Mouse (Mus musculus): ENCODE data around the gene Rpf2. TPM values are rescaled to one million over a fixed set of nuclear protein-coding genes. Genes with fewer than 3 reads are reported as not detected.
A peak's percentile ranks its signal among the peaks of the same experiment; 100 is the strongest.

Gene Rpf2
- polyA plus RNA-seq, 1 experiment from 2014 or later: 42.0 TPM

GRCm38 (mm10) chr10:40192010-40192935 lies 54.6 kb downstream of the Rpf2 start:
- ATAC-seq (ENCODE audit: insufficient number of reproducible peaks, low FRiP score): no peak
- no peak overlapping the region for H3K4me3 ChIP-seq
- WGBS: 41% methylated on average over 18 of the region's 18 CpGs

DNA sequence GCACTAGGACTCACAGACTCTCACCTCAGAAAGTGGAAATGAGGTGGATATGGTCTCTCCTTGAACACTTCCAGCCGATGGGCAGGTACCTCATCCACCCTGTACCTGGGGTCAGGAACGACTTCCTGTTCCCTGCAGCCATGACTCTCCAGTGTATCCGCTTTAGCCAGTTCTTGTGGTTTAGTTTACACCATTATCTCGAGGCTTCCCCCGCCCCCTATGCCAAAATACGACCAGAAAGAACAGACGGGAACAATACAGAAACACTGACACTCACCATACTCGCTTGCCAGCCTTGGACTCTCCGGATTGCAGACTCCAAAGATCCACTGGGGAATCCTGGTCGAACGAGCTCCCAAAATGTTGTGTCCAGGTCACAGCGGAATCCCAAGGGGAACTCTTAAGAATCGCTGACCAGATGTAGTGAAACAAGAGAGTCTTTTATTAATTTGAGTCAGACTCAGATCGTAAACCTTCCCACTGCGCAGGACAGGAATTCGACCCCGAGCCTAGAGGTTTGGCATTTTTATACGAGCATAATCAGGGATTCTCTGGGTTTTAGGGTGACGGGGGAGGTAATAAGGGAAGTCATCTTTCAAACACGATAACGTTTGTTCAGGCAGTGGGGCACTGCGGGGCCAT lies 55.4 kb downstream of the Rpf2 start:
- Histone ChIP-seq H3K4me1 (replicated peaks) (peaks cover 11% of the 10 kb centered on the region), H3K27me3 (replicated peaks) (peaks cover 6% of the 10 kb centered on the region), H3K27ac (ENCODE audit: poor library complexity, severe bottlenecking) (no peak overlapping the region), H3K36me3 (no peaks in the 10 kb centered on the region), H3K4me3 (no peak overlapping the region), H3K9me3 (replicated peaks) (no peaks in the 10 kb centered on the region), H3K4me2 (peak overlapping the region; percentile 51), H3K9ac (no peak overlapping the region)
- 49% methylated on average over 22 of the region's 22 CpGs for WGBS
- ATAC-seq (ENCODE audit: insufficient number of reproducible peaks, low FRiP score): no peak

More at GRCm38 (mm10) chr10:40192010-40192935, 54.6 kb downstream of the Rpf2 start:
- Histone ChIP-seq H3K9ac (no peak overlapping the region), H3K27ac (ENCODE audit: poor library complexity, severe bottlenecking) (no peak overlapping the region), H3K4me1 (replicated peaks) (peaks cover 11% of the 10 kb centered on the region), H3K4me2 (peak overlapping the region; percentile 51), H3K36me3 (no peaks in the 10 kb centered on the region), H3K9me3 (replicated peaks) (no peaks in the 10 kb centered on the region), H3K27me3 (replicated peaks) (peaks cover 6% of the 10 kb centered on the region)

GRCm38 (mm10) chr10:40190871-40191270 lies 56.0 kb downstream of the Rpf2 start:
- Histone ChIP-seq H3K4me3 (no peak overlapping the region), H3K9ac (no peak overlapping the region), H3K36me3 (no peaks in the 10 kb centered on the region), H3K27me3 (replicated peaks) (peaks cover 6% of the 10 kb centered on the region), H3K9me3 (replicated peaks) (no peaks in the 10 kb centered on the region), H3K4me1 (replicated peaks) (peaks cover 11% of the 10 kb centered on the region), H3K27ac (ENCODE audit: poor library complexity, severe bottlenecking) (no peak overlapping the region), H3K4me2 (no peak overlapping the region)
- 78% methylated on average over 8 of the region's 8 CpGs for WGBS
- ATAC-seq (ENCODE audit: insufficient number of reproducible peaks, low FRiP score): no peak

DNA sequence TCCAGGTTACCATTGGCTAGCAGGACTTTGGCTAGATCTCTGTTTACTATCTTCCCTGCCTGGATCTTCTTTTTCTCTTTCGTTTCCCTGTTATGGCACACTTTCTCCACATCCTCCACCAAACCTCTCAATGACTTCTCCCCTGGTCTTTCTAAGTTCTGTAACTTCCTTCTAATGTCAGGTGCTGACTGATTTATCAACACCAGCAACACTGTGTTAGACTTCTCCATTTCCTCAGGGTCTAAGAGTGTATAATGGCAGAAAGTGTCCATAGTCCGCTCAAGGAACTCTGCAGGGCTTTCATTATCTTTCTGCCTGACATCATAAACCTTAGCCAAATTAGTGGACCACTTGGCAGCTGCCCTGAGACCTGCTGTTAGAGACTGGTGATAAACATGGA lies 57.1 kb downstream of the Rpf2 start:
- H3K9me3 ChIP-seq (replicated peaks): no peaks in the 10 kb centered on the region
- no peak for ATAC-seq (ENCODE audit: insufficient number of reproducible peaks, low FRiP score)
- H3K9ac ChIP-seq: no peak overlapping the region
- peaks cover 11% of the 10 kb centered on the region for H3K4me1 ChIP-seq (replicated peaks)
- H3K4me2 ChIP-seq: no peak overlapping the region
- WGBS: 82% methylated on average over 2 of the region's 2 CpGs
- H3K36me3 ChIP-seq: no peaks in the 10 kb centered on the region
- no peak overlapping the region for H3K4me3 ChIP-seq
- H3K27me3 ChIP-seq (replicated peaks): peaks cover 6% of the 10 kb centered on the region
- no peak overlapping the region for H3K27ac ChIP-seq (ENCODE audit: poor library complexity, severe bottlenecking)

GRCm38 (mm10) chr10:40188831-40189230 lies 58.0 kb downstream of the Rpf2 start:
- Histone ChIP-seq H3K4me3 (no peak overlapping the region), H3K4me2 (no peak overlapping the region), H3K4me1 (replicated peaks) (peaks cover 11% of the 10 kb centered on the region), H3K9me3 (replicated peaks) (no peaks in the 10 kb centered on the region), H3K27me3 (replicated peaks) (peaks cover 6% of the 10 kb centered on the region), H3K9ac (no peak overlapping the region), H3K36me3 (no peaks in the 10 kb centered on the region), H3K27ac (ENCODE audit: poor library complexity, severe bottlenecking) (no peak overlapping the region)
- WGBS: 68% methylated on average over 3 of the region's 3 CpGs
- no peak for ATAC-seq (ENCODE audit: insufficient number of reproducible peaks, low FRiP score)

- no peaks in the 10 kb centered on the region for H3K36me3 ChIP-seq
- no peak overlapping the region for H3K9ac ChIP-seq
- no peak overlapping the region for H3K27ac ChIP-seq (ENCODE audit: poor library complexity, severe bottlenecking)
- no peak overlapping the region for H3K4me3 ChIP-seq
- 0 out of 2 replicates have a peak, but pooled peaks cover 4% of the 10 kb centered on the region for H3K4me1 ChIP-seq (replicated peaks)
- no peak for ATAC-seq (ENCODE audit: insufficient number of reproducible peaks, low FRiP score)
- no peaks in the 10 kb centered on the region for H3K9me3 ChIP-seq (replicated peaks)
- H3K4me2 ChIP-seq: no peak overlapping the region
- H3K27me3 ChIP-seq (replicated peaks): peaks cover 6% of the 10 kb centered on the region
Observed at GRCm38 (mm10) chr10:40185956-40186355, 60.9 kb downstream of the Rpf2 start.

DNA sequence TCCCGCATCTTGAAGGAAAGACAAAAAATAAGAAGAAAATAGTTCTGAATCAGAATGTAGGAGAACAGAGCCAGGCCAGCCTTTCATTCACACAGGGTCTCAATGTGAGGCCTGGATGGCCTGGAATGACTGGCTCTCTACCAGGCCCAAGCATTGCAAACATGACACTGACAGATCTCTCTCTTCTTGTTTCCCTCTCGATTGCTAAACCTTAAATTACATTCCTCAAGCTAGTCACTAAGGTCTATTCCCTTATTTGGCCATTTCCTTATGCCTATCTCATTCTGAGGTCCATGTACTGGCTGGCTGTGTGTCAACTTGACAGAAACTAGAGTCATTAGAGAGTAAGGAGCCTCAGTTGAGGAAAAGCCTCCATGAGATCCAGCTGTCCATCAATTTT lies 66.8 kb downstream of the Rpf2 start:
- no peak overlapping the region for H3K4me2 ChIP-seq
- H3K9me3 ChIP-seq (replicated peaks): no peaks in the 10 kb centered on the region
- no peaks in the 10 kb centered on the region for H3K36me3 ChIP-seq
- H3K4me3 ChIP-seq: no peak overlapping the region
- H3K9ac ChIP-seq: no peak overlapping the region
- peaks cover 11% of the 10 kb centered on the region for H3K4me1 ChIP-seq (replicated peaks)
- H3K27me3 ChIP-seq (replicated peaks): no peaks in the 10 kb centered on the region
- 69% methylated on average over 2 of the region's 2 CpGs for WGBS
- H3K27ac ChIP-seq (ENCODE audit: poor library complexity, severe bottlenecking): no peak overlapping the region
- no peak for ATAC-seq (ENCODE audit: insufficient number of reproducible peaks, low FRiP score)

GRCm38 (mm10) chr10:40179142-40179541 lies 67.7 kb downstream of the Rpf2 start:
- H3K27ac ChIP-seq (ENCODE audit: poor library complexity, severe bottlenecking): no peak overlapping the region
- no peak overlapping the region for H3K4me3 ChIP-seq
- ATAC-seq (ENCODE audit: insufficient number of reproducible peaks, low FRiP score): no peak
- no peaks in the 10 kb centered on the region for H3K27me3 ChIP-seq (replicated peaks)
- no peak overlapping the region for H3K4me2 ChIP-seq
- 93% methylated on average over 5 of the region's 5 CpGs for WGBS
- no peaks in the 10 kb centered on the region for H3K9me3 ChIP-seq (replicated peaks)
- peaks cover 11% of the 10 kb centered on the region for H3K4me1 ChIP-seq (replicated peaks)
- no peak overlapping the region for H3K9ac ChIP-seq
- H3K36me3 ChIP-seq: no peaks in the 10 kb centered on the region

DNA sequence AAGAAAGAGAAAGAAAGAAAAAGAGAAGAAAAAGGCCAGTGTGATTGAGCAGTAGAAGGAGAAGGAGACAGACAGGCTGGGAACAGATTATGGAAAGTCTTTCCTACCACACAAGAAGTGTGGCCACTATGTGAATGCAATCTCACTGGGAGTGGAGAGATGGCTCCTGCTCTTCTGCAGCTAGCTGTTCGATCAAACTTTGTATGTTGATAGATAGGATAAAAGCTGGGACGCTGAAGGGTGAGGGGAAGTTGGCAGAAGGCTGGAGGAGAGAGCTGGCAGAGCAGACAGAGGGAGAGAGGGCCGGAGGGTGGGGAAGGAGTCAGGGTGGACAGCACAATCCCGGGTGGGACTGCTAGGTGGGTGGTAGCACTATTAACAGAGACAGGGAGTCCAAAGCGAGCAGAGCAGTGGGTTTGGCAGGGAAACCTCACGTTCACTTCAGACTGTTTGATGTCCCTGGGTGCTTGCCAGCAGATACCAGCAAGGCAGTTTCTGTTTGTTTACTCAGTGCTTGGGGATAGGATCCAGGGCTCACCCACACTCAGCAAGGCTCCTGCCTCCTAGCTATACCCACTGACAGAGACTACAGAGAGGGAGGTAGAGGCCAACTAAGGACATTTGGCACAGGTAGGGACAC lies 69.4 kb downstream of the Rpf2 start:
- Histone ChIP-seq H3K9ac (no peak overlapping the region), H3K36me3 (no peaks in the 10 kb centered on the region), H3K27me3 (replicated peaks) (no peaks in the 10 kb centered on the region), H3K4me1 (replicated peaks) (peaks cover 11% of the 10 kb centered on the region), H3K4me3 (no peak overlapping the region), H3K27ac (ENCODE audit: poor library complexity, severe bottlenecking) (no peak overlapping the region), H3K9me3 (replicated peaks) (no peaks in the 10 kb centered on the region), H3K4me2 (no peak overlapping the region)
- no peak for ATAC-seq (ENCODE audit: insufficient number of reproducible peaks, low FRiP score)
- 21% methylated on average over 6 of the region's 6 CpGs for WGBS
